Mouse (Mus musculus): Measurements from ENCODE around the gene Kdm6b. TPM values are rescaled to one million over a fixed set of nuclear protein-coding genes. Genes with fewer than 3 reads are reported as not detected.

Gene Kdm6b
- total and polyA plus RNA-seq, 3 experiments: 0.66 to 7.2 (median 5.7) TPM

- H3K9me3 ChIP-seq (replicated peaks; ENCODE audit: low read length): no peaks in the 10 kb centered on the region
- peaks cover 35 to 59% of the 10 kb centered on the region in 2 experiments for H3K4me1 ChIP-seq (ENCODE audit: control insufficient read depth in 1 of 2, insufficient read depth in 2 of 2)
- dilution Hi-C loops (cut with MboI; ENCODE audit: extremely low pct_ligation_motif_present, extremely low pct_unique_long_range_greater_than_20kb, low sequenced_read_pairs): no loop called here
- peaks cover 7% of the 10 kb centered on the region; the same call in 1 of the 2 replicates for H3K79me2 ChIP-seq (replicated peaks; ENCODE audit: control insufficient read depth, extremely low read depth, insufficient read depth, poor library complexity, severe bottlenecking)
- in situ Hi-C loops (cut with MboI; ENCODE audit: low pct_ligation_motif_present, low pct_unique_long_range_greater_than_20kb, low sequenced_read_pairs): no loop called here
- H3K27me3 ChIP-seq (replicated peaks): peaks cover 7% of the 10 kb centered on the region
- peak overlapping the region; percentile 96 for H3K27ac ChIP-seq (ENCODE audit: insufficient read depth, low read depth)
- peak overlapping the region; percentile 90 for H3K9ac ChIP-seq (ENCODE audit: insufficient read depth, low read depth)
- no peak for TF ChIP-seq JUN (IDR thresholded peaks at IDR 0.05; ENCODE audit: insufficient read depth, low read depth, low read length)
- TF ChIP-seq HCFC1 (IDR thresholded peaks at IDR 0.05; ENCODE audit: low read depth, low read length): peak; percentile 38
- TF ChIP-seq MAZ (IDR thresholded peaks at IDR 0.05; ENCODE audit: low read depth, low read length): no peak; the same call in 1 of the 2 replicates
- no peak for TF ChIP-seq POLR2AphosphoS2 (IDR thresholded peaks at IDR 0.05; ENCODE audit: low read depth, low read length)
- no peak for TF ChIP-seq MYC (IDR thresholded peaks at IDR 0.05; ENCODE audit: low read depth, low read length)
- peak; percentile 28; the same call in 1 of the 2 replicates for TF ChIP-seq TCF12 (IDR thresholded peaks at IDR 0.05; ENCODE audit: low read depth, low read length)
- no peak for TF ChIP-seq CTCF (conservative IDR thresholded peaks at IDR 0.05 in 1 of 2, IDR thresholded peaks at IDR 0.05 in 1 of 2; ENCODE audit: low read depth in 2 of 2, low read length in 2 of 2)
- TF ChIP-seq KAT2A (IDR thresholded peaks at IDR 0.05; ENCODE audit: insufficient replicate concordance, low read length): peak; percentile 70; the same call in 1 of the 2 replicates
- peak; percentile 14; the same call in 1 of the 2 replicates for TF ChIP-seq NELFE (IDR thresholded peaks at IDR 0.05; ENCODE audit: low read depth, low read length)
- TF ChIP-seq TBP (conservative IDR thresholded peaks at IDR 0.05; ENCODE audit: low read depth, low read length): peak; percentile 62
- TF ChIP-seq ELF1 (IDR thresholded peaks at IDR 0.05; ENCODE audit: low read depth, low read length): peak; percentile 62
- no peak for TF ChIP-seq ZC3H11A (IDR thresholded peaks at IDR 0.05; ENCODE audit: low read depth, low read length)
- TF ChIP-seq UBTF (IDR thresholded peaks at IDR 0.05; ENCODE audit: low read depth, low read length): no peak
- TF ChIP-seq PAX5 (IDR thresholded peaks at IDR 0.05; ENCODE audit: low read length): no peak
- TF ChIP-seq SIN3A (IDR thresholded peaks at IDR 0.05; ENCODE audit: low read length): peak; percentile 26
- no peak for TF ChIP-seq IRF4 (IDR thresholded peaks at IDR 0.05; ENCODE audit: low read depth, low read length)
- no peak for TF ChIP-seq BHLHE40 (IDR thresholded peaks at IDR 0.05; ENCODE audit: low read depth, low read length)
- TF ChIP-seq CHD2 (IDR thresholded peaks at IDR 0.05; ENCODE audit: low read length): peak; percentile 4; the same call in 1 of the 2 replicates
- TF ChIP-seq E2F4 (IDR thresholded peaks at IDR 0.05; ENCODE audit: insufficient replicate concordance, low read depth, low read length): no peak
- peak; percentile 59 for TF ChIP-seq MXI1 (IDR thresholded peaks at IDR 0.05; ENCODE audit: low read depth, low read length)
- H3K4me2 ChIP-seq (ENCODE audit: insufficient read depth, low read depth, poor library complexity, severe bottlenecking): peak overlapping the region; percentile 80
- H3K4me3 ChIP-seq (replicated peaks in 1 of 3; ENCODE audit: low read depth in 2 of 3, low read length in 2 of 3, poor library complexity in 1 of 3): peak overlapping the region; percentile 60 to 73 (median 67)
- DNase-seq (ENCODE audit: extremely low read depth): peak; percentile 95
- peaks cover 13 to 20% of the 10 kb centered on the region in 2 experiments for H3K36me3 ChIP-seq (replicated peaks in 1 of 2; ENCODE audit: control insufficient read depth in 1 of 2, insufficient read depth in 1 of 2, low read length in 1 of 2)
Observed at GRCm38 (mm10) chr11:69411073-69411535, 2.4 kb downstream of the Kdm6b start.
